Mouse (Mus musculus) kidney, adult 2 months (tissue): ENCODE data around the gene Gm7075.

Source experiments
- CTCF ChIP-seq: fragments of 200-500 bp; conservative IDR thresholded peaks from 2 replicates; pipeline ENCODE4 v1.5.1; 2011; ENCODE audit warnings: low read depth, mild to moderate bottlenecking, control low read depth, low read length, moderate library complexity, mixed read lengths; ENCODE audit not compliant: insufficient read depth, insufficient read length
- POLR2A ChIP-seq: fragments of 200-500 bp; IDR thresholded peaks from one replicate; pipeline ENCODE4 v1.6.1; 2011; ENCODE audit warnings: low read depth, low read length, control low read depth

GRCm38 (mm10) chr10:63438736-63439262 lies 17.2 kb upstream of the Gm7075 start:
- TF ChIP-seq CTCF: no peak
- TF ChIP-seq POLR2A: no peak
